Mouse (Mus musculus) heart, embryonic 14.5 days (tissue): Measurements from ENCODE around the gene Mecom. TPM values are rescaled to one million over a fixed set of nuclear protein-coding genes. Genes with fewer than 3 reads are reported as not detected.
A peak's percentile ranks its signal among the peaks of the same experiment; 100 is the strongest.

Source experiments
- ATAC-seq: fragments of 200-750 bp; cut with Nextera tagmentation; 2 replicates; pipeline ENCODE4 v1.8.0; 2017; ENCODE audit warnings: low read depth, moderate TSS enrichment; ENCODE audit not compliant: insufficient number of reproducible peaks, insufficient read depth, low FRiP score
- H3K27ac ChIP-seq, 2 experiments: fragments of 200-500 bp in 1 of 2; fragments of 300-500 bp in 1 of 2; sonication (generic) in 1 of 2; replicated peaks in 1 of 2; 2 replicates each; pipeline ENCODE4 v1.5.1; 2012 to 2014; ENCODE audit warnings: low read depth in 2 of 2, low read length in 2 of 2, control low read depth in 1 of 2, mild to moderate bottlenecking in 1 of 2, mixed read lengths in 1 of 2; ENCODE audit not compliant: control insufficient read depth in 1 of 2, insufficient read depth in 1 of 2
- H3K27me3 ChIP-seq: fragments of 300-500 bp; sonication (generic); 2 replicates; pipeline ENCODE4 v1.6.1; 2014; ENCODE audit warnings: mild to moderate bottlenecking, low read length, control low read depth; ENCODE audit not compliant: control insufficient read depth, insufficient read depth
- H3K36me3 ChIP-seq: fragments of 300-500 bp; sonication (generic); 2 replicates; pipeline ENCODE4 v1.6.1; 2014; ENCODE audit warnings: mild to moderate bottlenecking, control low read depth, low read length, mixed read lengths; ENCODE audit not compliant: control insufficient read depth, insufficient read depth
- H3K4me1 ChIP-seq, 2 experiments: fragments of 200-500 bp in 1 of 2; fragments of 300-500 bp in 1 of 2; sonication (generic) in 1 of 2; 2 replicates each; pipeline ENCODE4 v1.6.1; 2012 to 2014; ENCODE audit warnings: low read length in 2 of 2, control low read depth in 1 of 2, mixed read lengths in 1 of 2; ENCODE audit not compliant: control insufficient read depth in 2 of 2, insufficient read depth in 2 of 2
- H3K4me2 ChIP-seq: fragments of 300-500 bp; sonication (generic); 2 replicates; pipeline ENCODE4 v1.6.1; 2014; ENCODE audit warnings: mild to moderate bottlenecking, low read length
- H3K4me3 ChIP-seq, 2 experiments: fragments of 200-500 bp in 1 of 2; fragments of 300-500 bp in 1 of 2; sonication (generic) in 1 of 2; 2 replicates each; pipeline ENCODE4 v1.5.1; 2012 to 2014; ENCODE audit warnings: low read length in 2 of 2, mild to moderate bottlenecking in 2 of 2, control low read depth in 1 of 2, low read depth in 1 of 2, moderate library complexity in 1 of 2; ENCODE audit not compliant: control insufficient read depth in 1 of 2, insufficient read depth in 1 of 2
- H3K9ac ChIP-seq: fragments of 300-500 bp; sonication (generic); 2 replicates; pipeline ENCODE4 v1.6.1; 2014; ENCODE audit warnings: mild to moderate bottlenecking, low read length
- H3K9me3 ChIP-seq: fragments of 300-500 bp; sonication (generic); 2 replicates; pipeline ENCODE4 v1.6.1; 2016; ENCODE audit warnings: low read length, control low read depth; ENCODE audit not compliant: control insufficient read depth
- WGBS: fragments of 180-500 bp; shearing (Covaris S2); extraction: QIAGEN DNeasy Blood & Tissue Kit; methylation state at CpG from one replicate; pipeline ENCODE4 v1.1.7; 2014; 5-methylcytosine and 5-hydroxymethylcytosine counted together
- polyA plus RNA-seq: library from polyadenylated mRNA; unstranded; fragments of >200 nt; fragmentation: Nextera tagmentation; extraction: Ambion mirVana; gene quantifications from 2 replicates; pipeline ENCODE4 v1.2.1, GENCODE M21; 2014

Gene Mecom
- polyA plus RNA-seq, 1 experiment from 2014 or later = 23.0 TPM

GRCm38 (mm10) chr3:30009596-30009995, 538.2 kb downstream of the Mecom start:
- Histone ChIP-seq H3K27ac (no peak overlapping the region), H3K9ac (peak overlapping the region; percentile 58; the same call in 1 of the 2 replicates), H3K27me3 (no peaks in the 10 kb centered on the region), H3K9me3 (no peaks in the 10 kb centered on the region), H3K36me3 (0 out of 2 replicates have a peak, but pooled peaks cover 5% of the 10 kb centered on the region), H3K4me1 (peaks cover 2 to 4% of the 10 kb centered on the region in 2 experiments; a peak in 2 of 4 replicates), H3K4me2 (peak overlapping the region; percentile 53), H3K4me3 (peak overlapping the region; percentile 21 to 27; a peak in 3 of 4 replicates)
- ATAC-seq = no peak
- 41% methylated on average over 5 of the region's 5 CpGs for WGBS

- Histone ChIP-seq H3K36me3 (0 out of 2 replicates have a peak, but pooled peaks cover 12% of the 10 kb centered on the region), H3K4me2 (peak overlapping the region; percentile 22)
Measured at GRCm38 (mm10) chr3:30004888-30005405, 542.9 kb downstream of the Mecom start.

GRCm38 (mm10) chr3:30000260-30000659, 547.5 kb downstream of the Mecom start:
- H3K4me1 ChIP-seq = no peaks in the 10 kb centered on the region; a peak in 2 of 4 replicates
- H3K4me2 ChIP-seq = no peak overlapping the region
- no peak overlapping the region for H3K27ac ChIP-seq
- WGBS = 79% methylated on average over 7 of the region's 7 CpGs
- H3K9ac ChIP-seq = no peak overlapping the region
- H3K4me3 ChIP-seq = no peak overlapping the region
- peaks cover 25% of the 10 kb centered on the region for H3K36me3 ChIP-seq
- H3K27me3 ChIP-seq = no peaks in the 10 kb centered on the region
- no peaks in the 10 kb centered on the region for H3K9me3 ChIP-seq
- ATAC-seq = no peak

More at GRCm38 (mm10) chr3:30004888-30005405, 542.9 kb downstream of the Mecom start:
- Histone ChIP-seq H3K9me3 (no peaks in the 10 kb centered on the region), H3K27me3 (no peaks in the 10 kb centered on the region), H3K27ac (no peak overlapping the region), H3K9ac (no peak overlapping the region), H3K4me3 (no peak overlapping the region), H3K4me1 (peaks cover 0 to 4% of the 10 kb centered on the region in 2 experiments; a peak in 3 of 4 replicates)
- WGBS = 51% methylated on average over 8 of the region's 8 CpGs
- no peak for ATAC-seq

- no peak for ATAC-seq
- Histone ChIP-seq H3K4me3 (no peak overlapping the region), H3K9ac (no peak overlapping the region), H3K9me3 (no peaks in the 10 kb centered on the region), H3K27ac (no peak overlapping the region), H3K36me3 (peaks cover 24% of the 10 kb centered on the region), H3K27me3 (no peaks in the 10 kb centered on the region), H3K4me2 (no peak overlapping the region), H3K4me1 (no peaks in the 10 kb centered on the region)
- WGBS = 55% methylated on average over 1 of the region's 1 CpGs
Measured at GRCm38 (mm10) chr3:29999035-29999434, 548.8 kb downstream of the Mecom start.

- Histone ChIP-seq H3K4me3 (no peak overlapping the region), H3K4me1 (no peaks in the 10 kb centered on the region; a peak in 1 of 4 replicates), H3K4me2 (no peak overlapping the region), H3K9ac (no peak overlapping the region), H3K36me3 (peaks cover 21% of the 10 kb centered on the region), H3K9me3 (no peaks in the 10 kb centered on the region), H3K27me3 (no peaks in the 10 kb centered on the region), H3K27ac (no peak overlapping the region)
- WGBS = 81% methylated on average over 7 of the region's 7 CpGs
- no peak for ATAC-seq
Measured at GRCm38 (mm10) chr3:29997068-29997467, 550.7 kb downstream of the Mecom start.

- no peak overlapping the region for H3K27ac ChIP-seq
- no peaks in the 10 kb centered on the region; a peak in 1 of 4 replicates for H3K4me1 ChIP-seq
- no peak overlapping the region for H3K9ac ChIP-seq
- H3K4me3 ChIP-seq = no peak overlapping the region
- 58% methylated on average over 10 of the region's 10 CpGs for WGBS
- H3K27me3 ChIP-seq = no peaks in the 10 kb centered on the region
- peaks cover 28% of the 10 kb centered on the region for H3K36me3 ChIP-seq
- ATAC-seq = no peak
- H3K9me3 ChIP-seq = no peaks in the 10 kb centered on the region
- H3K4me2 ChIP-seq = no peak overlapping the region
Measured at GRCm38 (mm10) chr3:29993346-29993745, 554.5 kb downstream of the Mecom start.

GRCm38 (mm10) chr3:29991523-29991922, 556.3 kb downstream of the Mecom start:
- 79% methylated on average over 1 of the region's 1 CpGs for WGBS
- H3K36me3 ChIP-seq = peaks cover 27% of the 10 kb centered on the region
- ATAC-seq = no peak

GRCm38 (mm10) chr3:29984431-29984830, 563.4 kb downstream of the Mecom start:
- 82% methylated on average over 3 of the region's 3 CpGs for WGBS
- no peak overlapping the region for H3K9ac ChIP-seq
- H3K27me3 ChIP-seq = no peaks in the 10 kb centered on the region
- no peak for ATAC-seq
- no peaks in the 10 kb centered on the region for H3K9me3 ChIP-seq
- H3K4me3 ChIP-seq = no peak overlapping the region
- H3K27ac ChIP-seq = no peak overlapping the region
- H3K4me2 ChIP-seq = no peak overlapping the region
- no peaks in the 10 kb centered on the region; a peak in 2 of 4 replicates for H3K4me1 ChIP-seq
- H3K36me3 ChIP-seq = peaks cover 47% of the 10 kb centered on the region

More at GRCm38 (mm10) chr3:29991523-29991922, 556.3 kb downstream of the Mecom start:
- no peaks in the 10 kb centered on the region for H3K27me3 ChIP-seq
- no peak overlapping the region for H3K4me2 ChIP-seq
- no peak overlapping the region for H3K4me3 ChIP-seq
- no peaks in the 10 kb centered on the region; a peak in 1 of 4 replicates for H3K4me1 ChIP-seq
- H3K9me3 ChIP-seq = no peaks in the 10 kb centered on the region
- no peak overlapping the region for H3K27ac ChIP-seq
- no peak overlapping the region for H3K9ac ChIP-seq
